Mouse (Mus musculus) inflammation-experienced regulatory T-cells, adult 16 weeks (primary cell): ENCODE measurements around the gene Otop2. TPM values are rescaled to one million over a fixed set of nuclear protein-coding genes. Genes with fewer than 3 reads are reported as not detected.

ENCODE experiments used
- polyA plus RNA-seq: library from polyadenylated mRNA; unstranded; fragments of 100-300 nt; shearing (Covaris generic); gene quantifications from one replicate; pipeline ENCODE4 v1.2.1, GENCODE M21; 2017

The Otop2 gene
- not detected for polyA plus RNA-seq

DNA sequence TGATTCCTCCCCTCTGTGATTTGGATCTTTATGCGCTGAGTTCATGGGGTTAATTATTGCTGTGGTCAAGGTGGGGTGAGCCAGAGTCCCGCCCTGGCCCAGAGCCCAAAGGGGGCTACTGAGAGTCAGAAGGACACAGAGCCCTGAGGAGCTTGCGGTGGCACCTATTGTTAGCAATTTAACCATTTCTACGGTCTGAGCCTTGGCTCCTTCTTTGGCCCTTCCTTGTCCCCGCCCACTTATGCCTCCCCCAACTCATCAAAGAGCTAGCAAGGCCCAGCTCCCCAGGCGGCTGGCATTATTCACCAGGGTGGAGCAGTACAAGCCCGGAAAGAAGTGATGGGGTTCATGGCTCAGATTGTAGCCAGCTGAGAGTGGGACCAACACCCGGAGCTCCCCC is at the start of gene Otop2:
Gene Otop2, plus strand, starts transcription at position 301 of the 400 bp plus-strand sequence.

DNA sequence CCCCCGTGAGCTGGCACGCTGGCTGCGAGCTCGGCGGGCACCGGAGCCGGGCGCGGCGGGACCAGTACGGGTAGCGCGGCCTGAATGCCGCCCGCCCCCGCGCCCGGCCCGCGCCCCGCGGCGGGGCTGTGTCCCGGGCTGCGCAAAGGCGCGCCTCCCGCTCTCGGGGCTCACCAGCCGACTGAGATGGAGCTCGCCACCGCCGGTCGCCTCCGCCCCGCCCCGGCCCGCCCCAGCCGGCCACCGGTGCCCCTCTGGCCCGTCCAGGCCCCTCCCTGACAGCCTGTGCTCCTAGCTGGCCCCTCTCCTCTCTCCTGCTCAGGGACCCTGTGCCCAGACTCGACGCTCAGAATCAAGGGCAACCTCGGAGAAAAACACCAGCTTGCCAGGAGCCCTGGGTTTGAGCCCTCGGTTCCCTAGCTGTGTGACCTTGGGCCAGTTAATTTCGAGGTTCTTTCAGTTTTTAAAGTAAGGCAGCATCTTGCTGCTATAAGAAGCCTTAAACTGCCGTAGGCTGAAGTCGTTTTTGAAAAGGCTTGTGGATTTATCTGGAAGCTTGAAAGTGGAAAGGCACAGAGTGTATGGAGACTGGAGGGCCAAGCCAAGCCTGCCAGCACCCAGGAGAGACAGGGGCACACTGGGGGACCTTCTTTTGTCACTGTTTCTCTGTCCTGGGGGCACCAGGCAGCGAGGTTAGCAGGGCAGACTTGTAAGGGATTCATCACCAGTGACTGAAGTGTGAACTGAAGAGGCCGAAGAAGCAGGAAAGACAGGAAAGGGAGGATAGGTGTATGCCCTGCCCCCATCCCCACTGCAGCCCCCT is 39.7 kb upstream of the Otop2 start, which contains the start of gene Grin2c:
Gene Grin2c, minus strand, starts transcription at position 183 of the 823 bp plus-strand sequence.

DNA sequence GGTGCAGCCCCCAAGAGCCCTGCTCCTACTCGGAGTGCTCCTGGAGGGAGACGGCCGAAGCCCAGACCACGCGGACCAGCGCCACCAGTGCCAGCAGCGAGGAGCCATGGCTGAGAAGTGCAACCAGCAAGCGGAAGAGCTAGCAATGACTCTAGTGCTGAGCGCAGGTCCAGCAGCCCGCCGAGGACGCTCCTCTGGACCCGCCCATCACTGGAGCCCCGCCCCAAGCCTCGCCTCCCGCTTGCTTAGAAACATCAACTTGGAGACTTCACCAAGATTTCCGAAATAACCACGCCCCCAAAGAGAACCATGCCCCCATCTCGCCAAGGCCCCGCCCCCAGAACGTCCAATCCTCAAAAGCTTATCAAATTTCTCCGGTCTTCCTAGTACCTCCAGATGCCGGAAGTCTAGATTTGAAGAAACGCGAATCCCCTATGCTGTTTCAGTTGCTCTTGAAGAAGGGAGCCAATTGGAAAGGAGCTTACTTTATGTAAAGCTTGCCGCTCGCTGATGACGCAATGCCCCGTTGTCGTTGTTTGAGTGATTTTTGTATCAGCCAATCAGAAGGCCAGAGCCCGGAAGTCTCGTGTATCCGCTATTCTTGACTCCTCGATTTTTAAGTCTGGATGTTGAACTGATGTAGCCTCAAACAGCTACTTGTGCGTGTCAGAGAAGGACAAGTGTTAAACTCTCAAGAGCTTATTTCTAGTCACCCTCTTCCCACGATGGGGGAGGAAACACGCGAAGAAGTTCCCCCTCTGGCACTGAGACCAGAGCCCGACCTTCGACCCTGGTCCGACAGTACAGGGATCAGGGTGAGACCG is 30.0 kb upstream of the Otop2 start, which contains the start of gene Fdxr:
Gene Fdxr, minus strand, starts transcription at position 271 of the 824 bp plus-strand sequence.

DNA sequence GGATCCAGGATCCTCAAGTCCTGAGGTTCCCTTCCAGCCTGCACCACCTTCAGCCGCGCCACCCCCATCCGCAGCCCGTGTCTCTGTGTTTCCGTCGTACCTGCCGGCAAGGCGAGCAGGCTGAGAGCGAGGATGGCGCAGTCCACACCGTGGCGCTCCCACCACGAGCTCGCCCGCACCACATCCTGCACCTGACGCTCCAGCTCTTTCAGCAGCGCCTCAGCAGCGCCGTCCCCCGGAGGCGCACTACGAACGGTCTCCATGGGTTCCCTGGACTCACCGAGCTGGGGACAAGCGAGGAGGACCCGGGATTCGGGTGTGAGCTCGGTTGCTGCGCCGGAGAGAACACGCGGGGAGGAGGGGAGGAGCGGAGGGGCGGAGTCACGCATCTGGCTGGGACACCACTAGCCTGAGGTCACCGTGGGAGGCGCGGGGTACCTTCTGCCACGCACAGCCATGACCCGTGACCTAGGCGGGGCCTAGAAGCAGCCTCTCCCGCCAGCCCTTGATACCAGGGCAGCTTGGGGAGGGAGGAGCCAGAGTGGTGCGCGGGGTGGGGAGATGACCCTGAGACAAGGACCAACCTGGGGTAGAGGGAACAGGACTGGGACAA is 9.6 kb upstream of the Otop2 start, which contains the start of gene Fads6:
Gene Fads6, minus strand, starts transcription at position 450 of the 613 bp plus-strand sequence.

DNA sequence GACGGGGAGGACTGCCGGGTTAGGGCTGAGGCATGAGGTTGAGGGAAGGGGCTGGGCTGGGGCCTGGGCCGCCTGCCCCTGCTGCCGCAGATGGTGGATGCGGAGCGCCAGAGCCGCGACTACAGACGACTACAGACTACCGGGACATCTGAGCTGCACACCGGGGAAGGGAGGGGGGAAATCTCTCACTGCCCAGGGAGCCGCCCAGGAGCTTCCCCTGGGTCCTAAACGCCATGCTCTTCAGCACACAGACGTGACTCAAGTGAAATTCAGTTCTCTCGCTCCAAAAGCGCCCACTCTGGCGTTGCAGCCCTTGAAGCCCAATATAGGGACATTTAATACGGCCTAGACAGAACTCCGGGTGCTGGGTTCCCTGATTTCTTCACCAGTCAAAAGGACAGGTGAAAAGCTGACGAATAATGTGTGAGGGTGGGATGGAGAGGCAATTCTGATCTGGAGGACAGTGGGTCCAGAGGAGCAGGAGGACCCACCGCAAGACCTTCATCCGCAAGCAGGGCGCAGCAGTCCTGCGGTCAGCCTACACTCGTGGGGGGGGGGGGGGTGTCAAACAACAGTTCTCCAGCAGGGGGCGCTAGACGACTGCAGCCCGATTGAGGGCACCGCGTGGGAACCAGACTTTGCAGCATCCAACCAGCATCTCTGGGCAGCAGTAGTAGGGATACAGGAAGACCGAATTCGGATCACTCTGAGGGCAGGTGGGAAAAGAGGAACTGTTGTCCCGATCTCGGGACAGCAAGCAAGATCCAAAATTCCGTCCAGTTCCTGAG is 15.1 kb downstream of the Otop2 start, which contains the start of gene Ush1g:
Gene Ush1g, minus strand, starts transcription at position 136 of the 788 bp plus-strand sequence.

DNA sequence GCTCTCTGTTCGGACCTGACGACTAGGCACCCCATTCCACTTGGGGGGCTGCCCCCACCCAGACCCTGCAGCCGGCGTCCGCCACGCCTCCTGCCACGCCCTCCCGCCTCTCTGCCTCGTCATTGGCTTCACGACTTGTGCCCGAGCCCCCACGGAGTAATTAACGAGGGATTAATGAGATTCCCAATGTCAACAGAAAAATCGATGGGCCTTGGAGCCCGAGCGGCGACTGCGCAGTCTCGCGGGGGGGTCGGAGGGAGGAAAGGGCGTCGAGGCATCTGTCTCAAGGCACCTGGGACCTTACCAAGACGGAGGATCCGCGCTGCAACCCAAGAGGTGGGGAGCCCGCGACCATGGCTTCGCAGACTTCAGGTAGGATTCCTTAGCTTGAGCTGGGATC is 27.6 kb downstream of the Otop2 start, which contains the start of gene Otop3:
Gene Otop3, plus strand, starts transcription at position 201 of the 400 bp plus-strand sequence.

DNA sequence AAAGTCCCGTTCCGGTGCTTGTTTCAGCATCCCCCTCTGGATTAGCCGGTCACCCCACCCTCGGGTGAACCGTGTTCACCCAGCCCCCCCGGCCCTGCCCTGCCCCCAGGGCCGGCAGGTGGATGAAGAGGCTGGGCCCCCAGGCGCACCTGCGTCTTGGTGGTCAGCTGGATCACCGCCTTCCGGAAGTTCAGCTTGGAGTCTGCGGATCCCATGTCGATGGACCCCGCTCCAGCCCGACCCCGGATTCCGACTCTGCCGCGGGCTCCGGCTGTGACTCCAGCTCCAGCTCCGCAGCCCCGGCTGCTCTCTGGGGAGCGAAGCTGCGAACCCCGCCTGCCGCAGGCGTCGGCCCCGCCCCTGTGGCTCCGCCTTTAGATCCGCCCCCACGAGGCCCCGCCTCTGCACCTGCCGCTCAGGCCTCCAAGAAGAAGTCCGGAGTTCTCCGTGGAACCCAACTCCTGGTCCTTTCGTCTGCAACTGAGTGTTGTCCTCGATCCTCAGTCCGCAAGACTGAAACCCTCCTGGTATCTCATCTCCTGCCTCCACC is 60.5 kb downstream of the Otop2 start, which contains the start of gene Hid1:
Gene Hid1, minus strand, starts transcription at position 362 of the 550 bp plus-strand sequence.

Other genes starting within 250 kb of the Otop2 start
- 1.2 TPM for gene Cd300e, start 245.0 kb upstream of the Otop2 start, polyA plus RNA-seq
- gene Rab37, start 215.7 kb upstream of the Otop2 start, polyA plus RNA-seq, result 248 TPM
- gene Cd300lf, start 173.2 kb upstream of the Otop2 start, polyA plus RNA-seq, result 2.1 TPM
- gene Slc9a3r1, start 143.8 kb upstream of the Otop2 start, polyA plus RNA-seq, result 595 TPM
- gene Tmem104, start 119.7 kb upstream of the Otop2 start, polyA plus RNA-seq, result 18.1 TPM
- 15.8 TPM for gene Nat9, start 119.3 kb upstream of the Otop2 start, polyA plus RNA-seq
- not detected for gene Grin2c, start 39.9 kb upstream of the Otop2 start, polyA plus RNA-seq
- gene Fdxr, start 30.1 kb upstream of the Otop2 start, polyA plus RNA-seq, result 39.5 TPM
- gene Fads6, start 9.5 kb upstream of the Otop2 start, polyA plus RNA-seq, result 1.1 TPM
- not detected for gene Ush1g, start 14.9 kb downstream of the Otop2 start, polyA plus RNA-seq
- gene Otop3, start 27.6 kb downstream of the Otop2 start, polyA plus RNA-seq, result not detected
- gene Hid1, start 60.6 kb downstream of the Otop2 start, polyA plus RNA-seq, result 8.4 TPM
- not detected for gene Cdr2l, start 74.8 kb downstream of the Otop2 start, polyA plus RNA-seq
- 162 TPM for gene Mrpl58, start 96.6 kb downstream of the Otop2 start, polyA plus RNA-seq
- 711 TPM for gene Atp5h, start 112.8 kb downstream of the Otop2 start, polyA plus RNA-seq
- gene Kctd2, start 113.0 kb downstream of the Otop2 start, polyA plus RNA-seq, result 4.6 TPM
- not detected for gene Trim80, start 133.4 kb downstream of the Otop2 start, polyA plus RNA-seq
- 11.0 TPM for gene Slc16a5, start 155.3 kb downstream of the Otop2 start, polyA plus RNA-seq
- gene Armc7, start 168.5 kb downstream of the Otop2 start, polyA plus RNA-seq, result 120 TPM
- 367 TPM for gene Nt5c, start 184.7 kb downstream of the Otop2 start, polyA plus RNA-seq
- 685 TPM for gene Jpt1, start 207.2 kb downstream of the Otop2 start, polyA plus RNA-seq
- gene Sumo2, start 229.1 kb downstream of the Otop2 start, polyA plus RNA-seq, result 796 TPM